Mouse (Mus musculus) thymus, adult 2 months (tissue): ENCODE measurements around the gene Tma7. TPM values are rescaled to one million over a fixed set of nuclear protein-coding genes. Genes with fewer than 3 reads are reported as not detected.

Experiments used
- DNase-seq: peaks from one replicate; pipeline ENCODE4 v3.0.0; 2021
- H3K27ac ChIP-seq: fragments of 200-500 bp; 2 replicates; pipeline ENCODE4 v1.5.1; 2012; ENCODE audit warnings: low read length, control low read depth; ENCODE audit not compliant: control insufficient read depth, insufficient read depth
- H3K27me3 ChIP-seq: fragments of 200-500 bp; 2 replicates; pipeline ENCODE4 v1.6.1; 2012; ENCODE audit warnings: mild to moderate bottlenecking, low read length, moderate library complexity, mixed read lengths; ENCODE audit not compliant: control insufficient read depth, insufficient read depth
- H3K36me3 ChIP-seq: fragments of 200-500 bp; 2 replicates; pipeline ENCODE4 v1.6.1; 2012; ENCODE audit warnings: mild to moderate bottlenecking, low read length, moderate library complexity; ENCODE audit not compliant: control insufficient read depth, insufficient read depth
- H3K4me1 ChIP-seq: fragments of 200-500 bp; replicated peaks from 2 replicates; pipeline ENCODE4 v1.6.1; 2012; ENCODE audit warnings: low read length; ENCODE audit not compliant: control insufficient read depth, insufficient read depth
- H3K4me3 ChIP-seq: fragments of 200-500 bp; 2 replicates; pipeline ENCODE4 v1.5.1; 2012; ENCODE audit warnings: mild to moderate bottlenecking, low read length, control low read depth, moderate library complexity; ENCODE audit not compliant: control insufficient read depth, insufficient read depth
- CTCF ChIP-seq: fragments of 200-500 bp; IDR thresholded peaks from 2 replicates; pipeline ENCODE4 v1.5.1; 2012; ENCODE audit warnings: mild to moderate bottlenecking, control low read depth, low read length, moderate library complexity, borderline replicate concordance; ENCODE audit not compliant: control insufficient read depth, poor library complexity, insufficient read depth; ENCODE audit errors: extremely low read depth
- POLR2A ChIP-seq: fragments of 200-500 bp; IDR thresholded peaks from 2 replicates; pipeline ENCODE4 v1.6.1; 2012; ENCODE audit warnings: mild to moderate bottlenecking, low read length, control low read depth, moderate library complexity; ENCODE audit not compliant: control insufficient read depth, poor library complexity, insufficient read depth; ENCODE audit errors: extremely low read depth
- WGBS: fragments of 180-500 bp; shearing (Covaris S2); methylation state at CpG from one replicate; pipeline ENCODE4 v1.1.7; 2018; 5-methylcytosine and 5-hydroxymethylcytosine counted together
- polyA plus RNA-seq: library from polyadenylated mRNA; depleted of rRNA; stranded (reverse); fragments of >200 nt; gene quantifications from 2 replicates; pipeline ENCODE4 v1.2.3, GENCODE M21; 2012

Gene Tma7
- polyA plus RNA-seq, 1 experiment = 52.2 TPM

DNA sequence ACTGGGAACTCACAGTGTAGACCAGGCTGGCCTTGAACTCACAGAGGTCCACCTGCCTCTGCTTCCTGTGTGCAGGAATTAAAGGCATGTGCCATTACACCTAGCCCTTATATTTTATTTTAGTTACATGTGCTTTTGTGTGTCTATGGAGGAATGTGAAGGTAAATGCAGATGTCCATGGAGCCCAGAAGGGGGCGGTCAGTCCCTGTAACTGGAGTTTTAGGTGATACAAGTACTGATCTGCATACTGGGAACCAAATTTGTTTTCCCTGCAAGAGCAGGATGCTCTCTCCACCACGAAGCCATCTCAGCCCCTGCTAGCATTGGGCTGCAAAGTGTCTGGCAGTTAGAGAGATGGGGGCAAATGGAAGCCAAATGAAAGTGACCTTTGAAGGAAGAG lies 2.5 kb upstream of the Tma7 start:
- TF ChIP-seq POLR2A = no peak
- no peak for TF ChIP-seq CTCF
- Histone ChIP-seq H3K36me3 (0 out of 2 replicates have a peak, but pooled peaks cover 3% of the 10 kb centered on the region), H3K4me1 (peaks cover 6% of the 10 kb centered on the region), H3K27me3 (no peaks in the 10 kb centered on the region), H3K4me3 (no peak overlapping the region), H3K27ac (no peak overlapping the region)
- no peak for DNase-seq
- 37% methylated on average over 2 of the region's 2 CpGs for WGBS

DNA sequence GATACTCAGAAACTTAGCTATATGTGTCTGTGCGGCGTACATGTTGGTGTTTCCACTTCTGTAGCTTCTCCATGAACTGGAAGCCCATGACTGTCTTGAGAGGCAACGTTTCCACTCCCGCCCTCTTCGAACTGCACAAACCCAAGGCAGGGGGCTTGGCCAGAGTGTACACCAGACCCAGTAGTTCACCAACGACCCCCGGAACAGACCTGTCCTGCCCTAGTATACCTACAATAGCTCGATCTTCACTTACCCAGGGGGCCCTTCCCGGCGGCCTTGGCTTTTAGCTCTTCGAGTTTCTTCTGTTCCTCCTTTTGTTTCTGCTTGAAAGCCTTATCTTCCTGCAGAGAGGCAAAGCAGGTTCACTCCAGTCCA lies 651 bp downstream of the Tma7 start:
- Histone ChIP-seq H3K36me3 (peaks cover 9% of the 10 kb centered on the region), H3K27ac (peak overlapping the region; percentile 7; the same call in 1 of the 2 replicates), H3K4me1 (peaks cover 6% of the 10 kb centered on the region), H3K27me3 (no peaks in the 10 kb centered on the region), H3K4me3 (peak overlapping the region; percentile 86)
- WGBS = 4% methylated on average over 11 of the region's 11 CpGs
- TF ChIP-seq CTCF (no peak), POLR2A (no peak)
- peak; percentile 21 for DNase-seq

DNA sequence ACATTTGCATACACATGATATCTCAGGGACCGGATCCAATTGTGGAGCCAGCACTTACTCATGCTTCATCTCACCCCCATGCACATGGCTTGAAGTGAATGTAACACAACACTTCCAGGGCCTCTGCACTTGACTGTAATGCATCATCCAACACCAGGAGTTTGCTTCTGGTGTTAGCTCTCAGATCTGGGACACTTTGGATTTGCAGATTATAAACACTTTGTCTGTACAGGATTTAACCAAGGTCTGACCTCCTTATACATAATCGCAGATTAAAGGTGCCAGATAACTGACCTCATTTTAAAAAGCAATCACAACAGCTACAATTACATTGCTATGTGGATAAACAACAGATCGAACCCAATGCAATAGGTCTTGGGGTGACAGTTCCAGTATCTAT lies 1.9 kb downstream of the Tma7 start:
- TF ChIP-seq CTCF (no peak), POLR2A (no peak)
- WGBS = 97% methylated on average over 3 of the region's 3 CpGs
- no peaks in the 10 kb centered on the region for H3K27me3 ChIP-seq
- no peak overlapping the region for H3K27ac ChIP-seq
- peaks cover 9% of the 10 kb centered on the region for H3K36me3 ChIP-seq
- H3K4me3 ChIP-seq = no peak overlapping the region
- no peak for DNase-seq
- peaks cover 6% of the 10 kb centered on the region for H3K4me1 ChIP-seq

DNA sequence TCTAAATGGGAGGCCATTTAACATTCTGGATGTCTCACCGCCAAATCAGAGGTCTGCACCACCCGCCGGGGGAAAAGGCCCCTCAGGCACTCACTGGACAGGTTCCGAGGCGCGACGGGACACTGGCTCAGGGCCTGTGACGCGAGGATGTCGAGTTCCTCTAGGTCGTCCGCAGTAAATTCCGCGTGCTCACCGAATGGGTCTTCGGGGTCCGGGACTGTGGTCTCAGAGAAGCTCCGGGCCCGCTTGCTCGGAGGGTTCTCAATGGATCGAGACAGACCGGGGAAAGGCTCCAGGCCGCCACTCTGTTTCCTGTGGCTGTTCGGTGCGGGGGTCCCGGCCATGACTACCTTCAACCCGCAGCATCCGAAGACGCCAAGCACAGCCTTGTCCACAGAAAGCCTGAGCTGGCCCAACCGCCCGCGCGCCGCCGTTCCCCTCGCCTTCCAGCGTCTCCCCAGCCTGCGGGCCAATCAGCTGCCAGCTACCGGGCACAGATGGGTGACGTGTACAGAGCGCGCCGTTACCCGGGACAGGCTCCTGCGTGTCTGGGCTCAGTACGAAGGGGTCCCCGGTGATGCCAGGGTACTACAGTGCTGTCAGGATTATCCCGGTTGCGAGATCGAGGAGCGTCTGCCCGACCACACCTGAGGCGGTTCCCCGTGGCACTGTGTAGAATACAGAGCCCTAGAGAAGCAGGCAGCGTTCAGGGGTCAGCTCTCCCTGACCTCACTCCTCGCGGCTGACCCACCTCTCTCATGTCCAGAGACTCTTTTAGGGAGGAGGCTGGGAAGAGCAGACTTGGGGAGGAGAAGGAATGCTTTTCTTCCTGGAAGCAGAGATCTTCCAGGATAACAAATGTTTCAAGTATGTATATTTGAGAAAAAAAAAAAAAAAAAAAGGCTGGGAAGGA lies 8.5 kb downstream of the Tma7 start, which contains the start of gene Atrip:
Atrip (minus strand) TSS at position 464 of the 913 bp plus-strand sequence.
- H3K4me1 ChIP-seq = peaks cover 6% of the 10 kb centered on the region
- DNase-seq = peak; percentile 93
- H3K4me3 ChIP-seq = peak within 1 kb of the TSS; percentile 88
- peak; percentile 59; the same call in 1 of the 2 replicates for TF ChIP-seq POLR2A
- 0 out of 2 replicates have a peak, but pooled peaks have one; percentile 52 for TF ChIP-seq CTCF
- WGBS = under 1% methylated on average over 57 of the region's 57 CpGs
- no peak within 1 kb of the TSS for H3K27ac ChIP-seq
- H3K36me3 ChIP-seq = peaks cover 12% of the 10 kb centered on the region
- H3K27me3 ChIP-seq = no peaks in the 10 kb centered on the region

DNA sequence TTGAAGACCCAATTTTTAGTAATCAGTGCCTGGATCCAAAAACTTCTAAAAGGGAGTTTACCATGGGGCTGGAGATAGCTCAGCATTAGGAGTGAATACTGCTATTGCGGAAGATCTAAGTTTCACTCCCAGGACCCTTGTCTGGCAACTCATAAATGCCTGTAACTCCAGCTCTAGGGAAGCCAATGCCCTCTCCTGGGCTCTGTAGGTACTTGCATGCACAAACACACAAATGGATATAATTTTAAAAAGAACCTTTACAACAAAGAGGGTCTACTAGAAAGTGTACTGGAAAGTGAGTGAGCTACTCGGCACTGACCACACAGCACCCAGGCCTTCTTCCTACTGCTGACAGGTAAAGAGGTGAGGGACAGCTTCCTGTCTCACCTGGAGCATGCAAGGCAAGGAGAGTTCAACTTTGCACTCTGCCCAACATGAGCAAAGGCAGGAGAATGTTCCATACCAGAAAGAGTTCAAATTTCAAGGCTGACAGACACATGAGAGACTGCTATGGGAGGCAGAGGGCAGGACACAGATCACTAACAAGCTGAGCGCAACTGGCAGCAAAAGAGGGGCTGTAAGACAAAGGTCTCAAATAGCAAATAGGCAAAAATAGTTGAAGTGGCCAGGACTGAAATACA lies 14.2 kb downstream of the Tma7 start:
- H3K36me3 ChIP-seq = peaks cover 55% of the 10 kb centered on the region
- H3K27ac ChIP-seq = no peak overlapping the region
- H3K27me3 ChIP-seq = no peaks in the 10 kb centered on the region
- TF ChIP-seq POLR2A (no peak), CTCF (no peak)
- H3K4me3 ChIP-seq = no peak overlapping the region
- WGBS = 98% methylated on average over 3 of the region's 3 CpGs
- H3K4me1 ChIP-seq = peaks cover 3% of the 10 kb centered on the region
- DNase-seq = no peak

DNA sequence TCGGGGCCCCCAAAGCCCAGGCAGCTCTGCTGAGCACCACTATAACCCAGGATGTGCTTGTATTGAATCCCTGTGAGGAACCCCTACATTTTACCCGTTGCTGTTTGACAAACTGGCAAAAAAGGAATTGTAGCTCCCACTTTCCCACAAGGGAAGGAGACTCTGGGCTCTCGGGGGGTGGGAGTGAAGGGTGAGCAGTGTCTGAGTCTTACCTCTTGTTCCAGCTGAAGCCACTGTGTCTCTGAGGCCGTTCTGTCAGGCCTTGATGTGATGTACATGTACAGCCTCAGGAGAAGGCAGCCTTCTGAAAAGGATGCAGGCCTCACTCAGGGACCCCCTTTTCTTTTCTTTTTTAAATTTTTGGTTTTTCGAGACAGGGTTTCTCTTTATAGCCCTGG lies 21.5 kb downstream of the Tma7 start:
- no peak for TF ChIP-seq POLR2A
- no peak for TF ChIP-seq CTCF
- 95% methylated on average over 5 of the region's 5 CpGs for WGBS
- Histone ChIP-seq H3K27ac (no peak overlapping the region), H3K27me3 (no peaks in the 10 kb centered on the region), H3K4me1 (peaks cover 27% of the 10 kb centered on the region), H3K36me3 (peaks cover 41% of the 10 kb centered on the region), H3K4me3 (no peak overlapping the region)
- DNase-seq = no peak

DNA sequence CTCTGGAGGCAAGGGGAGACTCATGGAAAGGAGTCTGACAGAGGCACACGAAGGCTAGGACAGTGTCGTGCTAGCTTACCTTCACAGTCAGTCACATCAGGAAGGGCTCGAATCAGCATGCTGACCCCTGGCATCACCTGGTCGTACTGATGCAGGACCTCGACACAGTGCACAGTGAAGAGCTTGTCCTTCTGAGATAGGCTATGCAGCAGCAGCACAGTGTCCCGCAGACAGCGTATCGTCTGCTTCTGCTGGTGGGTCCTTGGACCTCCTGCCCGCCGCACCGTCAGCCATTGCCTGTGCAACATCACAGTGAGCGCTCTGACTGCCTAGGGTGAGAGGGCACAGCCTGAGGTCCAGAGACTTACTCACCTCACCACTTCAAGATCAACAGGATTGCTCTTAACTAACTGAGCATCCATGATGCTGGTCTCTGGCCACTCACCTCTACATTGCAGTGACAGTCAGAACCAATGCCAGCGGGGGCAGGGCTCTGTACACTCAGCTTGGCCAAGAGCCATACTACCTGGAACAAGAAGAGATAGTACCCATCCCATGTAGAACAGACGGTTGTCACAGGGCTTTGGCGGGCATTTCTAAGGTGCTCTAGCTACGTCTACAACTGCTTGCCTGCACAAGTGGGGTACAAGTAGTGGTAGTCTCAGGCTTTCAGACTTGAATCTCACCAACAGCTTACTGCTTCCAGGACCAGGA lies 22.0 kb downstream of the Tma7 start:
- Histone ChIP-seq H3K36me3 (peaks cover 35% of the 10 kb centered on the region), H3K4me3 (no peak overlapping the region), H3K27me3 (no peaks in the 10 kb centered on the region), H3K27ac (no peak overlapping the region), H3K4me1 (peaks cover 33% of the 10 kb centered on the region)
- no peak for TF ChIP-seq POLR2A
- no peak for TF ChIP-seq CTCF
- 93% methylated on average over 16 of the region's 16 CpGs for WGBS
- no peak for DNase-seq
